Mouse (Mus musculus) hindbrain, embryonic 13.5 days (tissue): ENCODE measurements around the gene Tesk1. TPM values are rescaled to one million over a fixed set of nuclear protein-coding genes. Genes with fewer than 3 reads are reported as not detected.
"Not testable (repeated sequence)": the region's sequence is repeated elsewhere in the genome, so short reads cannot be mapped to it uniquely, and the experiment has no call there.

ENCODE experiments used
- ATAC-seq: fragments of 200-750 bp; cut with Nextera tagmentation; 2 replicates; pipeline ENCODE4 v1.8.0; 2017; ENCODE audit warnings: moderate TSS enrichment; ENCODE audit not compliant: low FRiP score
- H3K27ac ChIP-seq: fragments of 300-500 bp; sonication (generic); 2 replicates; pipeline ENCODE4 v1.5.1; 2015; ENCODE audit warnings: inconsistent platforms, mild to moderate bottlenecking, moderate library complexity
- H3K27me3 ChIP-seq: fragments of 300-500 bp; sonication (generic); 2 replicates; pipeline ENCODE4 v1.6.1; 2015; ENCODE audit warnings: mild to moderate bottlenecking, inconsistent platforms
- H3K36me3 ChIP-seq: fragments of 300-500 bp; sonication (generic); 2 replicates; pipeline ENCODE4 v1.6.1; 2015; ENCODE audit warnings: mild to moderate bottlenecking, inconsistent platforms
- H3K4me1 ChIP-seq: fragments of 300-500 bp; sonication (generic); replicated peaks from 2 replicates; pipeline ENCODE4 v1.6.1; 2015; ENCODE audit warnings: inconsistent platforms
- H3K4me2 ChIP-seq: fragments of 300-500 bp; sonication (generic); 2 replicates; pipeline ENCODE4 v1.6.1; 2015; ENCODE audit warnings: inconsistent platforms, mild to moderate bottlenecking, moderate library complexity
- H3K4me3 ChIP-seq: fragments of 300-500 bp; sonication (generic); 2 replicates; pipeline ENCODE4 v1.5.1; 2015; ENCODE audit warnings: mild to moderate bottlenecking, inconsistent platforms
- H3K9ac ChIP-seq: fragments of 300-500 bp; sonication (generic); 2 replicates; pipeline ENCODE4 v1.6.1; 2015; ENCODE audit warnings: mild to moderate bottlenecking, inconsistent platforms
- H3K9me3 ChIP-seq: fragments of 300-500 bp; sonication (generic); 2 replicates; pipeline ENCODE4 v1.6.1; 2016; ENCODE audit warnings: inconsistent platforms
- WGBS: fragments of 180-500 bp; shearing (Covaris S2); methylation state at CpG from one replicate; pipeline ENCODE4 v1.1.7; 2015; 5-methylcytosine and 5-hydroxymethylcytosine counted together
- polyA plus RNA-seq: library from polyadenylated mRNA; unstranded; fragments of >200 nt; fragmentation: Nextera tagmentation; extraction: Ambion mirVana; gene quantifications from 2 replicates; pipeline ENCODE4 v1.2.1, GENCODE M21; 2015

Gene Tesk1
- polyA plus RNA-seq, 1 experiment from 2014 or later: 9.7 TPM

GRCm38 (mm10) chr4:43485666-43486065 lies 43.9 kb downstream of the Tesk1 start:
- H3K4me2 ChIP-seq, H3K9me3 ChIP-seq, H3K27me3 ChIP-seq, H3K27ac ChIP-seq, H3K4me3 ChIP-seq, ATAC-seq, H3K9ac ChIP-seq, H3K4me1 ChIP-seq, H3K36me3 ChIP-seq: not testable (repeated sequence)
- 83% methylated on average over 5 of the region's 5 CpGs for WGBS

GRCm38 (mm10) chr4:43489611-43490010 lies 47.9 kb downstream of the Tesk1 start:
- no peak overlapping the region for H3K4me3 ChIP-seq
- no peaks in the 10 kb centered on the region for H3K9me3 ChIP-seq
- H3K27me3 ChIP-seq: no peaks in the 10 kb centered on the region
- WGBS: 93% methylated on average over 3 of the region's 3 CpGs
- H3K36me3 ChIP-seq: no peaks in the 10 kb centered on the region
- H3K9ac ChIP-seq: no peak overlapping the region
- no peak overlapping the region for H3K4me2 ChIP-seq
- peaks cover 9% of the 10 kb centered on the region for H3K4me1 ChIP-seq
- no peak for ATAC-seq
- H3K27ac ChIP-seq: no peak overlapping the region

GRCm38 (mm10) chr4:43490801-43491200 lies 49.1 kb downstream of the Tesk1 start:
- no peak overlapping the region for H3K4me3 ChIP-seq
- peaks cover 3% of the 10 kb centered on the region; the same call in 1 of the 2 replicates for H3K36me3 ChIP-seq
- H3K9me3 ChIP-seq: no peaks in the 10 kb centered on the region
- no peaks in the 10 kb centered on the region for H3K27me3 ChIP-seq
- no peak overlapping the region for H3K27ac ChIP-seq
- H3K4me1 ChIP-seq: peaks cover 15% of the 10 kb centered on the region
- no peak overlapping the region for H3K4me2 ChIP-seq
- ATAC-seq: no peak
- WGBS: 80% methylated on average over 5 of the region's 5 CpGs
- H3K9ac ChIP-seq: no peak overlapping the region

- WGBS: 47% methylated on average over 12 of the region's 12 CpGs
- peak overlapping the region; percentile 62 for H3K4me2 ChIP-seq
- peaks cover 15% of the 10 kb centered on the region for H3K4me1 ChIP-seq
- peak overlapping the region; percentile 91 for H3K27ac ChIP-seq
- H3K4me3 ChIP-seq: peak overlapping the region; percentile 65
- no peaks in the 10 kb centered on the region for H3K9me3 ChIP-seq
- no peaks in the 10 kb centered on the region for H3K27me3 ChIP-seq
- H3K36me3 ChIP-seq: peaks cover 3% of the 10 kb centered on the region; the same call in 1 of the 2 replicates
- ATAC-seq: no peak
- no peak overlapping the region for H3K9ac ChIP-seq
Measured at GRCm38 (mm10) chr4:43492101-43492820, 50.5 kb downstream of the Tesk1 start.

DNA sequence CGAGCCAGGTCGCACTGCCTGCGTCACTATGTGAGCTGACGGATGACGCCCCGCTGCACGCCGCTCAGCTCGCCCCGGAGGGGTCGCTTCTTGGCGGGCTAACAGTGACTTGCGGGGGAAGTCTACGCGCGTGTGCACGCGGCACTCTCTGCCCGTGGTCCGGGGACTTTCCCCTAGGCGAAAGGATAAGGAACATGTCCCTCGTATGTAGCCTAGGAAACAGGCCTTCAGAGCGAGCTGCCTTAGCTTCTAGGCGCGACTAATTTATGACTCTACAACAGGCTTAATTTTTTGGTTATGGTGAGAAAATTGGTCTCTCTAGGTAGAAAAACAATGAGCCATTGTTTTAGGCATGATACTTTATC lies 51.1 kb downstream of the Tesk1 start, which contains the start of gene Ccdc107:
TSS of gene Ccdc107 (plus strand) at position 80 of the 365 bp plus-strand sequence.
- Histone ChIP-seq H3K4me3 (peak within 1 kb of the TSS; percentile 65), H3K4me2 (peak within 1 kb of the TSS; percentile 62), H3K27me3 (no peaks in the 10 kb centered on the region), H3K9me3 (no peaks in the 10 kb centered on the region), H3K36me3 (peaks cover 3% of the 10 kb centered on the region; the same call in 1 of the 2 replicates), H3K27ac (peak within 1 kb of the TSS; percentile 91), H3K4me1 (peaks cover 20% of the 10 kb centered on the region), H3K9ac (peak within 1 kb of the TSS; percentile 84)
- ATAC-seq: peak; percentile 99
- 0% methylated on average over 25 of the region's 25 CpGs for WGBS

DNA sequence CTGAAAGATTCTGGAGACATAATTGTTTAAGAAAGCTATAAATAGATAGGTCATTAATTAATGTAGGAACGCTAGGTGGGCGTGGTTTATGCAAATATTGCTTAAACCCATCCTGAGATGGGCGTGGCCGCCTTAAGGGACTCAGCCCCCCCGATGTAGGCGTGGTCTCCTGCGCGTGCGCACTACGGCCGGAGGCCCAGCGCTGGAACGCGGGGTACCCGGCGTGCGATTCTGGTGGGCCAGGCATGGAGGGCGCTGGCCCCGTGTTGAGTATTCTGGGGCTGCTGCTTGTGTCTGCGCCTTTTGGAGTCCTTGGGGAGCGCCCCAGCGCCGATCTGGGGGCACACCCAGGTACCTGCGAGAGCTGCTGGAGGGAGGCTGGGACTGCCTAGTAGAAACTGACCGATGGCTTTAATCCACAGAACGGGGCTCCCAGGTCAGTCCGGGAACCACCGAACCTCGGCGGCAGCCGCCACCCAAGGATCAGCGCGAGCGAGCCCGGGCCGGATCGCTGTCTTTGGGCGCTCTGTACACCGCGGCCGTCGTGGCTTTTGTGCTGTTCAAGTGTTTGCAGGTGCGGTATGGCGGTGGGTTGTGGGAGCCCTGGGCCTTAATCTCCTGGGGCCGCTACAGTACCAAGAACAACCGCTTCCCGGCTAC lies 51.6 kb downstream of the Tesk1 start:
- Histone ChIP-seq H3K36me3 (peaks cover 3% of the 10 kb centered on the region; the same call in 1 of the 2 replicates), H3K4me3 (peak overlapping the region; percentile 65), H3K27ac (peak overlapping the region; percentile 91), H3K27me3 (no peaks in the 10 kb centered on the region), H3K9me3 (no peaks in the 10 kb centered on the region), H3K4me1 (peaks cover 25% of the 10 kb centered on the region), H3K9ac (peak overlapping the region; percentile 84), H3K4me2 (peak overlapping the region; percentile 62)
- WGBS: 0% methylated on average over 47 of the region's 47 CpGs
- ATAC-seq: peak; percentile 93

DNA sequence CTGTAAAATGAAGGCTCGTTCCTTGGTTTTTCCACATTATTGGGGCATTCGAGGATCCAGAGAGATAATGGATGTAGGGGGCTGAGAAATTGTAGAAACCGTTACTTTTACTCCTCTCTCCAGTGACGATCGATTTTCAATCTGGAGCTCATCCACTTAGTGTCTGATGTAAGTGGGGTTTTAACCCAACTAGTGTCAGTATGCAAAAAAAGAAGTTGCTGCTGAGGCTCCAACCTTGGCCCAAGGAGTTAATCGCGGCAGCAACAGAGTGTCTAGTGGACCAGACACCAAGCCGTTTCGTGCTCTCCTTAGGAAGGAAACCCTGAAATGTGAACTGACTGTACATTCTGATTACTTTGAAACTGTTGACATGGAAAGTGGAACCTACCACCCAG lies 52.1 kb downstream of the Tesk1 start:
- WGBS: 1% methylated on average over 9 of the region's 9 CpGs
- Histone ChIP-seq H3K9ac (peak overlapping the region; percentile 84), H3K4me3 (peak overlapping the region; percentile 65), H3K4me2 (peak overlapping the region; percentile 62), H3K4me1 (peaks cover 30% of the 10 kb centered on the region), H3K9me3 (no peaks in the 10 kb centered on the region), H3K27ac (peak overlapping the region; percentile 91), H3K36me3 (peaks cover 3% of the 10 kb centered on the region; the same call in 1 of the 2 replicates), H3K27me3 (0 out of 2 replicates have a peak, but pooled peaks cover 3% of the 10 kb centered on the region)
- ATAC-seq: no peak

DNA sequence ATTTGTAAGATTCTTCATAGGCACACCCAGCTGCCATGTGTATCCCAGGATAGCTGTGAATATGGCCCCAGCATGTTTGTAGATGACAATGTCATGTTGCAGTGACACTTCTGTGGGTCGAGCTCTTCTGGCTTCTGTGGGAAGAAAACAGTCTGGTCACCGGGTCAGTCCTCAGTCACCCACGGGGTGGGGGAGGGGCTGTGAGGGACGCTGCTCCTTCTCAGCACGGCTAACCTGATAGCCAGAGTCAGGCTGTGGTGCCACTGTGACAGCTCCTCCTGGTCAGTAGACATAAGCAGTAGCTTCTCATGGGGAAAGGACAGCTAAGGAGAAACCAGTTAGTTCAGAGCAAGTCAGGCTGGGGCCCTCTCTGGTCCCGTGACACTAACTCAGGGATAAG lies 54.8 kb downstream of the Tesk1 start:
- Histone ChIP-seq H3K4me3 (no peak overlapping the region), H3K4me1 (peaks cover 42% of the 10 kb centered on the region), H3K9me3 (no peaks in the 10 kb centered on the region), H3K9ac (no peak overlapping the region), H3K27me3 (0 out of 2 replicates have a peak, but pooled peaks cover 4% of the 10 kb centered on the region), H3K27ac (no peak overlapping the region), H3K4me2 (no peak overlapping the region), H3K36me3 (peaks cover 3% of the 10 kb centered on the region; the same call in 1 of the 2 replicates)
- no peak for ATAC-seq
- WGBS: 58% methylated on average over 6 of the region's 6 CpGs

DNA sequence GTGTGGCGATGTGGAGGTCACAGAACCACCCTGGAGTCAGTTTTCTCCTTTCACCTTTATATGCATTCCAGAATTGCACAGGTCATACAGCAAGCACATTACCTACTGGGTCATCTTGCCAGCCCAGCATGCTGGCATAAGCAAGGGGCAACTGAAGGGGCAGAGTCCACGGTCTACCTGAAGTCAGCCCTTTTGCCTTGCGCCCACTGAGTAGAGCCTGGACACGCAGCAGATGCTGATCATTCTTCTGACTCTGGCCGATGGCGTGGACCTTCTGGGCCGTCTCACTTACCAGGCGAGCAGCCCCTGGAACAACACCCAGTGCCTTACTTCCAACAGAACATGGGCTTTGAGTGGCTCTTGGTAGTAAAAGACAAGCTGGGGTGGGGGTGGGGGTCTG lies 55.7 kb downstream of the Tesk1 start:
- H3K27me3 ChIP-seq: 0 out of 2 replicates have a peak, but pooled peaks cover 4% of the 10 kb centered on the region
- no peaks in the 10 kb centered on the region for H3K9me3 ChIP-seq
- peaks cover 42% of the 10 kb centered on the region for H3K4me1 ChIP-seq
- 97% methylated on average over 8 of the region's 8 CpGs for WGBS
- peak overlapping the region; percentile 15; the same call in 1 of the 2 replicates for H3K9ac ChIP-seq
- H3K27ac ChIP-seq: no peak overlapping the region
- ATAC-seq: no peak
- no peak overlapping the region for H3K4me3 ChIP-seq
- no peak overlapping the region for H3K4me2 ChIP-seq
- H3K36me3 ChIP-seq: peaks cover 3% of the 10 kb centered on the region; the same call in 1 of the 2 replicates

Other genes with a start within 250 kb of the Tesk1 start
- 0.34 and 0.40 TPM in 2 replicates for gene Atp8b5, start 174.8 kb upstream of the Tesk1 start, polyA plus RNA-seq
- gene Rusc2, start 60.0 kb upstream of the Tesk1 start, polyA plus RNA-seq: 70.8 and 75.4 TPM in 2 replicates
- gene Fam166b, start 12.8 kb upstream of the Tesk1 start, polyA plus RNA-seq: 0.71 and 1.4 TPM in 2 replicates
- 3.5 and 4.7 TPM in 2 replicates for gene Cd72, start 12.7 kb downstream of the Tesk1 start, polyA plus RNA-seq
- gene Sit1, start 41.8 kb downstream of the Tesk1 start, polyA plus RNA-seq: not detected in 2 replicates
- gene Ccdc107, start 51.0 kb downstream of the Tesk1 start, polyA plus RNA-seq: 65.1 and 69.0 TPM in 2 replicates
- gene Arhgef39, start 57.8 kb downstream of the Tesk1 start, polyA plus RNA-seq: 8.4 and 8.9 TPM in 2 replicates
- 0.19 and 0.25 TPM in 2 replicates for gene Car9, start 65.0 kb downstream of the Tesk1 start, polyA plus RNA-seq
- 18.8 and 20.9 TPM in 2 replicates for gene Tpm2, start 81.8 kb downstream of the Tesk1 start, polyA plus RNA-seq
- gene Creb3, start 120.4 kb downstream of the Tesk1 start, polyA plus RNA-seq: 79.3 and 80.9 TPM in 2 replicates
- gene Tln1, start 120.8 kb downstream of the Tesk1 start, polyA plus RNA-seq: 64.5 and 66.2 TPM in 2 replicates
- 29.0 and 31.5 TPM in 2 replicates for gene Rgp1, start 136.8 kb downstream of the Tesk1 start, polyA plus RNA-seq
- gene Gba2, start 136.9 kb downstream of the Tesk1 start, polyA plus RNA-seq: 53.6 and 53.8 TPM in 2 replicates
- 2.6 TPM in 1 of 2 replicates, not detected in the other for gene Msmp, start 142.6 kb downstream of the Tesk1 start, polyA plus RNA-seq
- 17.1 and 18.5 TPM in 2 replicates for gene Npr2, start 190.0 kb downstream of the Tesk1 start, polyA plus RNA-seq
- 6.1 and 8.4 TPM in 2 replicates for gene Spag8, start 211.7 kb downstream of the Tesk1 start, polyA plus RNA-seq
- 74.8 and 78.6 TPM in 2 replicates for gene Hint2, start 214.5 kb downstream of the Tesk1 start, polyA plus RNA-seq
- 16.2 and 16.6 TPM in 2 replicates for gene Tmem8b, start 227.0 kb downstream of the Tesk1 start, polyA plus RNA-seq
- gene Fam221b, start 227.2 kb downstream of the Tesk1 start, polyA plus RNA-seq: 2.3 and 2.8 TPM in 2 replicates